Mouse (Mus musculus): ENCODE measurements around the gene Ccdc9b.

Gene Ccdc9b

GRCm38 (mm10) chr2:118761906-118762783 lies at the start of gene Ccdc9b:
TSS of gene Ccdc9b (minus strand) at chr2:118762661.
- H3K36me3 ChIP-seq (ENCODE audit: insufficient read depth, low read length) = no peaks in the 10 kb centered on the region
- no peak for TF ChIP-seq POU5F1 (IDR thresholded peaks at IDR 0.05; ENCODE audit: borderline replicate concordance, low read length)
- no peak for TF ChIP-seq NANOG (IDR thresholded peaks at IDR 0.05; ENCODE audit: borderline replicate concordance, low read length)
- no peak for TF ChIP-seq CTCF (conservative IDR thresholded peaks at IDR 0.05; ENCODE audit: low read length)
- H3K4me1 ChIP-seq (replicated peaks; ENCODE audit: low read depth, low read length) = peaks cover 66% of the 10 kb centered on the region
- H3K4me3 ChIP-seq (replicated peaks; ENCODE audit: low read length) = peak within 1 kb of the TSS; percentile 55
- no peaks in the 10 kb centered on the region for H3K9me3 ChIP-seq (ENCODE audit: low read length)
- H3K27me3 ChIP-seq (ENCODE audit: insufficient read depth, low read length) = peaks cover 76% of the 10 kb centered on the region

GRCm38 (mm10) chr2:118810861-118811260 lies 48.4 kb upstream of the Ccdc9b start:
- TF ChIP-seq CTCF (conservative IDR thresholded peaks at IDR 0.05; ENCODE audit: low read length) (no peak), POU5F1 (IDR thresholded peaks at IDR 0.05; ENCODE audit: borderline replicate concordance, low read length) (no peak), NANOG (IDR thresholded peaks at IDR 0.05; ENCODE audit: borderline replicate concordance, low read length) (no peak)

GRCm38 (mm10) chr2:118806860-118807259 lies 44.4 kb upstream of the Ccdc9b start:
- TF ChIP-seq NANOG (IDR thresholded peaks at IDR 0.05; ENCODE audit: borderline replicate concordance, low read length) (no peak), CTCF (conservative IDR thresholded peaks at IDR 0.05; ENCODE audit: low read length) (no peak), POU5F1 (IDR thresholded peaks at IDR 0.05; ENCODE audit: borderline replicate concordance, low read length) (no peak)
- Histone ChIP-seq H3K9me3 (ENCODE audit: low read length) (no peaks in the 10 kb centered on the region), H3K4me1 (replicated peaks; ENCODE audit: low read depth, low read length) (peaks cover 4% of the 10 kb centered on the region; the same call in 1 of the 2 replicates), H3K36me3 (ENCODE audit: insufficient read depth, low read length) (no peaks in the 10 kb centered on the region), H3K4me3 (replicated peaks; ENCODE audit: low read length) (no peak overlapping the region), H3K27me3 (ENCODE audit: insufficient read depth, low read length) (peaks cover 14% of the 10 kb centered on the region)

More at GRCm38 (mm10) chr2:118810861-118811260, 48.4 kb upstream of the Ccdc9b start:
- H3K36me3 ChIP-seq (ENCODE audit: insufficient read depth, low read length) = peaks cover under 1% of the 10 kb centered on the region; the same call in 1 of the 2 replicates
- H3K27me3 ChIP-seq (ENCODE audit: insufficient read depth, low read length) = peaks cover 15% of the 10 kb centered on the region
- no peaks in the 10 kb centered on the region for H3K9me3 ChIP-seq (ENCODE audit: low read length)
- H3K4me3 ChIP-seq (replicated peaks; ENCODE audit: low read length) = no peak overlapping the region
- H3K4me1 ChIP-seq (replicated peaks; ENCODE audit: low read depth, low read length) = peaks cover 15% of the 10 kb centered on the region

GRCm38 (mm10) chr2:118805756-118806155 lies 43.3 kb upstream of the Ccdc9b start:
- Histone ChIP-seq H3K9me3 (ENCODE audit: low read length) (no peaks in the 10 kb centered on the region), H3K4me3 (replicated peaks; ENCODE audit: low read length) (no peak overlapping the region), H3K4me1 (replicated peaks; ENCODE audit: low read depth, low read length) (peaks cover 2% of the 10 kb centered on the region; the same call in 1 of the 2 replicates), H3K36me3 (ENCODE audit: insufficient read depth, low read length) (no peaks in the 10 kb centered on the region), H3K27me3 (ENCODE audit: insufficient read depth, low read length) (peaks cover 8% of the 10 kb centered on the region)
- TF ChIP-seq POU5F1 (IDR thresholded peaks at IDR 0.05; ENCODE audit: borderline replicate concordance, low read length) = no peak
- no peak for TF ChIP-seq CTCF (conservative IDR thresholded peaks at IDR 0.05; ENCODE audit: low read length)
- TF ChIP-seq NANOG (IDR thresholded peaks at IDR 0.05; ENCODE audit: borderline replicate concordance, low read length) = no peak

GRCm38 (mm10) chr2:118805137-118805536 lies 42.7 kb upstream of the Ccdc9b start:
- TF ChIP-seq POU5F1 (IDR thresholded peaks at IDR 0.05; ENCODE audit: borderline replicate concordance, low read length) (no peak), NANOG (IDR thresholded peaks at IDR 0.05; ENCODE audit: borderline replicate concordance, low read length) (no peak), CTCF (conservative IDR thresholded peaks at IDR 0.05; ENCODE audit: low read length) (no peak)
- no peaks in the 10 kb centered on the region for H3K4me1 ChIP-seq (replicated peaks; ENCODE audit: low read depth, low read length)
- H3K36me3 ChIP-seq (ENCODE audit: insufficient read depth, low read length) = no peaks in the 10 kb centered on the region
- peaks cover 6% of the 10 kb centered on the region for H3K27me3 ChIP-seq (ENCODE audit: insufficient read depth, low read length)
- H3K9me3 ChIP-seq (ENCODE audit: low read length) = no peaks in the 10 kb centered on the region
- no peak overlapping the region for H3K4me3 ChIP-seq (replicated peaks; ENCODE audit: low read length)

- H3K9me3 ChIP-seq (ENCODE audit: low read length) = no peaks in the 10 kb centered on the region
- H3K27me3 ChIP-seq (ENCODE audit: insufficient read depth, low read length) = peaks cover 6% of the 10 kb centered on the region
- TF ChIP-seq NANOG (IDR thresholded peaks at IDR 0.05; ENCODE audit: borderline replicate concordance, low read length) (no peak), CTCF (conservative IDR thresholded peaks at IDR 0.05; ENCODE audit: low read length) (no peak), POU5F1 (IDR thresholded peaks at IDR 0.05; ENCODE audit: borderline replicate concordance, low read length) (no peak)
- H3K4me1 ChIP-seq (replicated peaks; ENCODE audit: low read depth, low read length) = no peaks in the 10 kb centered on the region
- no peaks in the 10 kb centered on the region for H3K36me3 ChIP-seq (ENCODE audit: insufficient read depth, low read length)
- no peak overlapping the region for H3K4me3 ChIP-seq (replicated peaks; ENCODE audit: low read length)
Observed at GRCm38 (mm10) chr2:118804474-118804873, 42.0 kb upstream of the Ccdc9b start.

GRCm38 (mm10) chr2:118802542-118803118 lies 40.2 kb upstream of the Ccdc9b start:
- H3K9me3 ChIP-seq (ENCODE audit: low read length) = no peaks in the 10 kb centered on the region
- H3K27me3 ChIP-seq (ENCODE audit: insufficient read depth, low read length) = peaks cover 6% of the 10 kb centered on the region
- no peaks in the 10 kb centered on the region for H3K4me1 ChIP-seq (replicated peaks; ENCODE audit: low read depth, low read length)
- H3K36me3 ChIP-seq (ENCODE audit: insufficient read depth, low read length) = no peaks in the 10 kb centered on the region
- no peak overlapping the region for H3K4me3 ChIP-seq (replicated peaks; ENCODE audit: low read length)
- TF ChIP-seq NANOG (IDR thresholded peaks at IDR 0.05; ENCODE audit: borderline replicate concordance, low read length) (no peak), POU5F1 (IDR thresholded peaks at IDR 0.05; ENCODE audit: borderline replicate concordance, low read length) (no peak), CTCF (conservative IDR thresholded peaks at IDR 0.05; ENCODE audit: low read length) (no peak)

GRCm38 (mm10) chr2:118793636-118794035 lies 31.2 kb upstream of the Ccdc9b start:
- Histone ChIP-seq H3K4me3 (replicated peaks; ENCODE audit: low read length) (no peak overlapping the region), H3K4me1 (replicated peaks; ENCODE audit: low read depth, low read length) (peaks cover 20% of the 10 kb centered on the region), H3K36me3 (ENCODE audit: insufficient read depth, low read length) (no peaks in the 10 kb centered on the region), H3K9me3 (ENCODE audit: low read length) (no peaks in the 10 kb centered on the region), H3K27me3 (ENCODE audit: insufficient read depth, low read length) (peaks cover 79% of the 10 kb centered on the region)
- no peak for TF ChIP-seq POU5F1 (IDR thresholded peaks at IDR 0.05; ENCODE audit: borderline replicate concordance, low read length)
- no peak for TF ChIP-seq NANOG (IDR thresholded peaks at IDR 0.05; ENCODE audit: borderline replicate concordance, low read length)
- no peak for TF ChIP-seq CTCF (conservative IDR thresholded peaks at IDR 0.05; ENCODE audit: low read length)

Measured in E14TG2a.4 (cell line).